Mouse (Mus musculus) frontal cortex, postnatal 10 days (tissue): ENCODE data around the gene Mpdz.

Experiments used
- DNase-seq, 2 experiments: peaks; one replicate each; pipeline ENCODE4 v3.0.0; 2022; ENCODE audit warnings: low spot score in 2 of 2, mixed read lengths in 1 of 2

The Mpdz gene

GRCm38 (mm10) chr4:81442078-81442981 is at the start of gene Mpdz:
Gene Mpdz (minus strand): TSS chr4:81442815.
- peak; percentile 13 to 54 for DNase-seq

DNA sequence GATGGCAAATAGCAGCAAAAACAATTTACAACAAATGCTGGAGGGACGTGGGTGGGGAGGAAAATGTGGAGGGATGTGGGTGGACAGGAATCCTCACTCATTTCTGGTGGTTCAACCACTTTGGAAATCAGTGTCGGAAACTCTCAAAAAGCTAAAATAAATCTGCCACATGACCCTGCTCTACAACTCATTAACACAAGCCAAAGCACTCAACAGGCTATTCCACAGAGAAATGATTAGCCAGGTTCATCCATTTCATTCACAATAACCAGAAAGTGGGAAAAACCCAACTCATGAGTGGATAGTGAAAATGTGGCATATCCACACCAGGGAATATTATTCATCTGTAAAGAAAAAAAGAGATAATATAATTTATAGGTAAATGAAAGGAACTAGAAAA is 47.9 kb upstream of the Mpdz start:
- no peak for DNase-seq

GRCm38 (mm10) chr4:81484603-81485002 is 42.0 kb upstream of the Mpdz start:
- DNase-seq, result no peak

DNA sequence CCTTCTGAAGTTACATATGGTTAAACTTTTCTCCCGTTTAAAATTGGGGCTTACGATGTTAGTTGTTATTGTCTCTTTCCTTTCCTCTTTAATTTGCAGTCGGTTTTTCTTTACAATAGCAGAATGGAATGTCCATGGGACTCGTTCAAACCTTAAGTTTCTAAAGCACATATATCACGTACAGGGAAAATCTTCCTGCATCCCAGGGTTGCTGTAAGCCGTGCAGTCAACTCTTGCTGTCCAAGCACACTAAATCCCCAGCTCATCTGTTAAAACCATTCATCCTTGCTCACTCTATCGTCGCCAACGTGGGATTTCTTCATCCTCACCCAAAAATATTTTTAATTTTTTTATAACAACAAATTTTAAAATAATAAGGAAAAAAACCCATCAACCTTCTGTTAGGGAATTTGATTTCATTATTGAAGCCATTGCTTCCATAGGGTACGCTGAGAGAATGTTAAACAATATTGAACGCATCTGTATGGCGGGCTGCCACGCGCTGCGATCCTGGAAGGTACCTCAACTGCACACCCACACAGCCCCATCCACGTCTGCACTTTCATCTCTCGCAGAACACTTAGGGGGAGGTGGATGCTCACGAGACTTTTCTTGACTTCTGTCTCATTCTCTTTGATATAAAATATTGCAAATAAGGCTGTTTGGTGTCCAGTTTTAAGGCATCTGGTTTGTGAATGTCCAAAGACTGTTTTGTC is 41.4 kb upstream of the Mpdz start:
- DNase-seq, result no peak

GRCm38 (mm10) chr4:81483159-81483558 is 40.5 kb upstream of the Mpdz start:
- no peak for DNase-seq

- DNase-seq, result no peak
Observed at GRCm38 (mm10) chr4:81466821-81467220, 24.2 kb upstream of the Mpdz start.

DNA sequence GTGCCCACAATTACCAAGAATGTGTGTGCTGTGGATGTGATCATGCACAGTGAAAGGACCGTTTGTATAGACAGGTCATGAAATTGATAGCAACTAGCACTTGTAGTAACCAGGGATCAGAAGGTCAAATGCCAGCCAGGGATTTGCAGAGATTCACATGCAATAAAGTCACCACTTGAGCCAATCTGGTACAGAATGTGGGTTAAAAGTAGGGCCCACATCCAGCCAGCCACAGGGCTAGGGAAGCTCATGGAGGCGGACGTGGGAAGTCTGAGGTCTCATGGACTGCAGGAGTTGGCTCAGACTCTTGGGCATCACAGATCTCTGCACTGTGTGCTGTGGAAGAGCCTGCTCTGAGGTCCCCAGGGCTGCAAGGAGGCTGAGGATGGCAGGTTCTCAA is 22.6 kb upstream of the Mpdz start:
- DNase-seq, result no peak

- no peak for DNase-seq
Observed at GRCm38 (mm10) chr4:81462253-81462652, 19.6 kb upstream of the Mpdz start.

GRCm38 (mm10) chr4:81458921-81459320 is 16.3 kb upstream of the Mpdz start:
- DNase-seq, result no peak

GRCm38 (mm10) chr4:81453806-81454205 is 11.2 kb upstream of the Mpdz start:
- no peak for DNase-seq

GRCm38 (mm10) chr4:81452183-81452582 is 9.6 kb upstream of the Mpdz start:
- DNase-seq, result no peak

GRCm38 (mm10) chr4:81449413-81449812 is 6.8 kb upstream of the Mpdz start:
- no peak for DNase-seq

DNA sequence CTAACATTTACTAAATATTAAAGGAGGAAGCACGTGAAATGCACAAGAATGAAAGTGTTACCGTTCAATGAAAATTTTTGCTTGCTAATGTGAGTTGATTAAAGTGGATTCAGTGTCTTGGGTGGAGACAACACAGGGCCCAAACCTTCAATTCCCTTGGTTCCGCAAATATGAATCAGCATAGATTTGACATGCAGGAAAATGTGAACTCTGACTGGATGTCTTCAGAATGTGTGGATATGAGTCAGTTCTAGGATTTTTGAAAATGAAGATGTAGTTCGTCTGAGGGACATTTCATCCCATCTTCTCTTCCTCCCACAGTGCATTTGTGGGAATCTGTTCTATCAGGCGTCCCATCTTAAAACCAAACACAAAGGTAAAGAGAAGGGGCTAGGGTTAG is 951 bp upstream of the Mpdz start:
- DNase-seq, result no peak

DNA sequence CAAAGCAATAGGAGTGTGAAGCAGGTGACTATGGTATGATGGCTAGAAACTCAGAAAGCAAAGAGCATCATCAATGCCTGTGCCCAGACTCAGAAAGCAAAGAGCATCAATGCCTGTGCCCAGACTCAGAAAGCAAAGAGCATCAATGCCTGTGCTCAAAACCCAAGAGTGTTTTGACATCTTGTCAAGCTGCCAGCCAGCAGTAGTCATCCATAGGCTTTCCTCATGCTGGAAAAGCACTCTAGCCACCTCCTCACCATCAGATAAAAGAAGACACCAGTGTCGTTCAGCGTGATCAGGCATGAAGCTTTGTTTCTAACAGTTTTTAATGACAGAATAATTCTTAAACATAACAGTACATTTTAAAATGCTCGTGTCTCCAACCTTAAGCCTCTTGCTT is 8.7 kb downstream of the Mpdz start:
- DNase-seq, result no peak

- no peak for DNase-seq
Observed at GRCm38 (mm10) chr4:81430826-81431225, 11.8 kb downstream of the Mpdz start.

- DNase-seq, result no peak
Observed at GRCm38 (mm10) chr4:81430105-81430504, 12.5 kb downstream of the Mpdz start.

DNA sequence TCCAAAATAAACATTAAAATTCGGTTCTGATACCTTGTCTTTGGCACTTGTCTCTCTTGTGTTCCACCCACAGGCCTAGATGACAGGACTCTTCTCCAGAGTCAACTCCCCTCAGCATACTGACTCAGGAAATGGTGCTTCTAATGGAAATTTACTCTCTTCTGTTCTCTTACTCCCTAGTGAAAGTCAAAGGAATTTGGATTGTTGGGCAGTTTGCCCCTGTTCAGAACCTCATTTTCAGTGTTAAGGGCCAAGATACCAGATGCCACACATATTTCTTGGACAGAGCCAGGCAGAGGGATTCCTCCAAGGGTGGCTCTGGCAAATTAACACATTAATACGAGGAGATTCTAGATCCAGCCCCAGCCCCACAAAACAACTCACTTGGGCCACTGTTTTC is 12.9 kb downstream of the Mpdz start:
- no peak for DNase-seq

DNA sequence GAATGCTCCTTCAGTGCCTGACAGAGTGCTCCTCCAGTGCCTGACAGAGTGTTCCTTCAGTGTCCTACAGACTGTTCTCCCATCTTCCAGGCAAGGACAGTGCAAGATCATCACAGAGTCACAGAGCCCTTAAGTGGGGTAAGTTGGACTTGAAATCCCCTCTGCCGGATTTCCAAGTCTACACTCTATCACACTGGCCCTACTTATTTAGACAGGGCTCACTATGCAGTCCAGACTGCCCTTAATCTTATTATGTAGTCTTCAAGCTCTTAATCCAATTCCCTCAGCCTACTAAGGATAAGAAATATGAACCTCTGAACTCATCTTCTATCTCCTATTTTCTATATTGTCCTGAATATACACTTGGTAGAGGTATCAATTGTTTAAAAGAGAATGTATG is 19.1 kb downstream of the Mpdz start:
- no peak for DNase-seq

GRCm38 (mm10) chr4:81421621-81422020 is 21.0 kb downstream of the Mpdz start:
- no peak for DNase-seq

GRCm38 (mm10) chr4:81415324-81416026 is 27.1 kb downstream of the Mpdz start:
- no peak for DNase-seq

DNA sequence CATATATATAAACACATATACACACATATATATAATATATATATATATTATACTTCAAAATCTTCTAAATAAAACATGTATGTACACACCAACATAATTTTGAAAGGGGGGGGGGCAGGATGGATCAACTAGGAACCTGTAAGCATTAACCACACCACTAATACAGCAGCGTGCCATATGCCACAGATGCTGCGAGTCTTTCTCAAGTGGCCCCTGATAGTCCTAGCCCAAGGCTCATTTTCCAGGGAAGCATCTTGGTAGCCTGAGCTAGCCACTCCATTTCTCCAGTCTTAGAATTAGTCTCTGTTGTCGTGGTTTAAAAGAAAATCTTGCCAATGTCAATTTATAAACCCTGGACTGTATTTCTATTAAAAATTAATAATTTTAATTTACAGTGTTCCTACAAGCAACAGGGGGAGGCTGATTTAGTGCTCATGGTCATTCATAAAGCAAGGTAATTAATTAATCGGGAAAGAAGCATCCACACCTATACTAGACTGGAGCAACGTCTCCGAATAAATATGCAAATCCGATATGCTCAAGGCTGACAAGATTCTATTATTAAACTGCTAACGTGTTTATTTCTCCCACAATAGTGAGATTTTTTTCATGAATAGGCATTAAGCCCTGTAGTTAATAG is 27.8 kb downstream of the Mpdz start:
- no peak for DNase-seq

GRCm38 (mm10) chr4:81396883-81397282 is 45.7 kb downstream of the Mpdz start:
- no peak for DNase-seq
